Mouse (Mus musculus): Measurements from ENCODE around the gene Ifna16.
A peak's percentile ranks its signal among the peaks of the same experiment; 100 is the strongest.

Ifna16 gene

DNA sequence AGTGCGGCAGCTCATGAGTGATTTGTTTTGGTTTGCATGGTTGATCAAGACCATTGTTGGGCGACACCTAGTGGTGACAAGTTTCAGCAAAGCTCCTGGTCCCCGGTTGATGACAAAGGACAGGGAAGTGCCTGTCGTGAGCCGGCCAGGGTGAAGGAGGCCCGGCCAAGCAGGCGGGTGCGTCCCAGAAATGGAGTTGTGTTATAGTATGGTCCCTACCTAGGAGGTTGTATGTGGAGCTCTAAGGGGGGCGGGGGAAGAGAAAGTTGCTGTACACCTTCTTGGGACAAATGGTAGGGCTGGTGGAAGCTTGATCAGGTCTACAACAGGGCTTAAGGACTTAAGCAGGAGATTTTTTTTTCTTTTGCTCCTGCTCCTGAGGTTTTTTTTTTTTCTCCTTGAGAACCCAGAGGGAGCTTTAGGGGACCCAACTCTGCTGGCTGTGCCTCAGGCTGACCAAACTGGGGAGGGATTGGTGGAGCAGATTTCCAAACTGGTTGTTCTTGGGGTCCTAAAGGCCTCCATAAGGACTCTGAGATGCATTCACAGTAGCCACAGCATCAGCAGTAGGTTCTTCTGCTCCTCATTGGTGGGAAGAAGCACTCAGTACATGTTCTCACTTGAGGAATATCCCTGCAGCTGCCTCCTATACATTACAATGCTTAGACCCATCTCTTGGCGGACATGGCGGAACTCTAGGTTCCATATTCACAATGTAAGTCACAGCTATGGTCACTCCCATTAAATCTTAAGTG lies 35.5 kb downstream of the Ifna16 start:
- DNase-seq: peak; percentile 91

DNA sequence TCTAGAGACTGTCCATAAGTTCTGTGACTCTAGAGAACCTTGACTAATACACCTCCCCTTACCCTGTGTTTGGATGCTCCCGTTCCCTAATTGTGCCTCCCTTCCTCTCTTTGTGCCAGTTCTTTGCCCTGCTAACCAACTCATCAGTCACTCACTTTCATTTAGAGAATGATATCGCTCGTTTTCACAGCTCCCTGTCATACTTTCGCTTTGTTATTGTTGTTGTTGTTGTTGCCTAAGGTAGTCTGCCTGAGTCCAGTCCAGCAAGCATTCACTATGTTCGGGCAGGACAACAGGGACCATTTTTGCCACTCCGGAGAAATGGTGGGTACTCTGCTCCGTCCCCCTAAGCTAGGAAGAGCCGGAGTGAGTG lies 36.0 kb downstream of the Ifna16 start:
- DNase-seq: no peak

DNA sequence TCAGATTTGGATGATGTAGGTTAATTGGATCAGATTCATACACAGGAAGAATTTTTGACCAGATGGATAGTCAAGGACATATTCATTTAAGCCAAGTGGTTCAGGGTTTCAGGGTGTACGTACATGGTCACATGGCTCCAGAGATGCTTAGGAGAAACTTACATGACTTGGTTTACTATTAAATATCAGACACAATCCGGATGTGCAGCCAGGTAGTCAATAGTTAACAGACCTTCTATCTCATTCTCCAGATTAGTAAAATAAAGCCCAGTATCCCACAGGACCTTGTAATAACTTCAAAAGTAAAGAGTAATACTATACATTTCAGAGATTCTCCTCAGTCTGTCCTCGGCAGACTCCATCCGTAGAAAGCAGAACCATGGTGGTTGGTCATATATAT lies 42.4 kb downstream of the Ifna16 start, which contains the start of gene C87499:
C87499 (minus strand) TSS at position 101 of the 400 bp plus-strand sequence.
- DNase-seq: no peak
